Mouse (Mus musculus) layer of hippocampus, adult 9-11 months (tissue): ENCODE data around the gene Gbp2b.
"Not testable (repeated sequence)": the region's sequence is repeated elsewhere in the genome, so short reads cannot be mapped to it uniquely, and the experiment has no call there.

Experiments
- DNase-seq: peaks from one replicate; pipeline ENCODE4 v3.0.0; 2022

Gene Gbp2b

GRCm38 (mm10) chr3:142620956-142621562 lies 26.4 kb downstream of the Gbp2b start:
- no peak for DNase-seq

GRCm38 (mm10) chr3:142630385-142630784 lies 35.7 kb downstream of the Gbp2b start:
- no peak for DNase-seq

- DNase-seq, result no peak
Observed at GRCm38 (mm10) chr3:142640201-142640600, 45.6 kb downstream of the Gbp2b start.

- not testable (repeated sequence) for DNase-seq
Observed at GRCm38 (mm10) chr3:142645949-142646348, 51.3 kb downstream of the Gbp2b start.

GRCm38 (mm10) chr3:142647836-142648235 lies 53.2 kb downstream of the Gbp2b start:
- not testable (repeated sequence) for DNase-seq

GRCm38 (mm10) chr3:142650205-142650604 lies 55.6 kb downstream of the Gbp2b start:
- DNase-seq, result no peak

GRCm38 (mm10) chr3:142664723-142665122 lies 70.1 kb downstream of the Gbp2b start:
- DNase-seq, result no peak
